Mouse (Mus musculus) midbrain, postnatal 0 days (tissue): ENCODE data around the gene Aqp3. TPM values are rescaled to one million over a fixed set of nuclear protein-coding genes. Genes with fewer than 3 reads are reported as not detected.

Source experiments
- ATAC-seq: fragments of 200-750 bp; cut with Nextera tagmentation; 2 replicates; pipeline ENCODE4 v1.8.0; 2017; ENCODE audit warnings: moderate number of reproducible peaks, mild to moderate bottlenecking, moderate TSS enrichment, moderate library complexity; ENCODE audit not compliant: low FRiP score
- DNase-seq: peaks from one replicate; pipeline ENCODE4 v3.0.0-alpha.2; 2015; ENCODE audit warnings: low spot score
- H3K27ac ChIP-seq: fragments of 300-500 bp; sonication (generic); 2 replicates; pipeline ENCODE4 v1.5.1; 2014; ENCODE audit warnings: low read depth, mild to moderate bottlenecking, low read length, mixed read lengths
- H3K27me3 ChIP-seq: fragments of 300-500 bp; sonication (generic); 2 replicates; pipeline ENCODE4 v1.6.1; 2014; ENCODE audit warnings: low read length, control low read depth, mixed read lengths; ENCODE audit not compliant: insufficient read depth
- H3K36me3 ChIP-seq: fragments of 300-500 bp; sonication (generic); 2 replicates; pipeline ENCODE4 v1.6.1; 2014; ENCODE audit warnings: low read length, control low read depth, mixed read lengths; ENCODE audit not compliant: insufficient read depth
- H3K4me1 ChIP-seq: fragments of 300-500 bp; sonication (generic); 2 replicates; pipeline ENCODE4 v1.6.1; 2014; ENCODE audit warnings: mild to moderate bottlenecking, control low read depth, antibody characterized with exemption, low read length, mixed read lengths; ENCODE audit not compliant: insufficient read depth
- H3K4me2 ChIP-seq: fragments of 300-500 bp; sonication (generic); 2 replicates; pipeline ENCODE4 v1.6.1; 2014; ENCODE audit warnings: low read depth, mild to moderate bottlenecking, low read length, mixed read lengths; ENCODE audit not compliant: poor library complexity, severe bottlenecking
- H3K4me3 ChIP-seq: fragments of 300-500 bp; sonication (generic); 2 replicates; pipeline ENCODE4 v1.5.1; 2014; ENCODE audit warnings: low read depth, mild to moderate bottlenecking, low read length, moderate library complexity
- H3K9ac ChIP-seq: fragments of 300-500 bp; sonication (generic); replicated peaks from 2 replicates; pipeline ENCODE4 v1.6.1; 2014; ENCODE audit warnings: mild to moderate bottlenecking, low read length, moderate library complexity, mixed read lengths; ENCODE audit not compliant: poor library complexity, severe bottlenecking
- H3K9me3 ChIP-seq: fragments of 300-500 bp; sonication (generic); 2 replicates; pipeline ENCODE4 v1.6.1; 2016; ENCODE audit warnings: low read length, control low read depth
- CTCF ChIP-seq: IDR thresholded peaks from 2 replicates; pipeline ENCODE4 v1.5.1; 2016; ENCODE audit warnings: antibody characterized with exemption, mild to moderate bottlenecking
- WGBS: fragments of 180-500 bp; shearing (Covaris S2); extraction: QIAGEN DNeasy Blood & Tissue Kit; methylation state at CpG from one replicate; pipeline ENCODE4 v1.1.7; 2014; 5-methylcytosine and 5-hydroxymethylcytosine counted together
- polyA plus RNA-seq: library from polyadenylated mRNA; unstranded; fragments of >200 nt; fragmentation: Nextera tagmentation; extraction: Ambion mirVana; gene quantifications from 2 replicates; pipeline ENCODE4 v1.2.1, GENCODE M21; 2015
- total RNA-seq: library from RNA; depleted of rRNA; stranded (reverse); fragments of >200 nt; gene quantifications from 2 replicates; pipeline ENCODE4 v1.2.3, GENCODE M21; 2014; rRNA removed

The Aqp3 gene
- total RNA-seq, result 1.1 TPM in 1 of 2 replicates, not detected in the other
- 0.25 and 0.47 TPM in 2 replicates for polyA plus RNA-seq

DNA sequence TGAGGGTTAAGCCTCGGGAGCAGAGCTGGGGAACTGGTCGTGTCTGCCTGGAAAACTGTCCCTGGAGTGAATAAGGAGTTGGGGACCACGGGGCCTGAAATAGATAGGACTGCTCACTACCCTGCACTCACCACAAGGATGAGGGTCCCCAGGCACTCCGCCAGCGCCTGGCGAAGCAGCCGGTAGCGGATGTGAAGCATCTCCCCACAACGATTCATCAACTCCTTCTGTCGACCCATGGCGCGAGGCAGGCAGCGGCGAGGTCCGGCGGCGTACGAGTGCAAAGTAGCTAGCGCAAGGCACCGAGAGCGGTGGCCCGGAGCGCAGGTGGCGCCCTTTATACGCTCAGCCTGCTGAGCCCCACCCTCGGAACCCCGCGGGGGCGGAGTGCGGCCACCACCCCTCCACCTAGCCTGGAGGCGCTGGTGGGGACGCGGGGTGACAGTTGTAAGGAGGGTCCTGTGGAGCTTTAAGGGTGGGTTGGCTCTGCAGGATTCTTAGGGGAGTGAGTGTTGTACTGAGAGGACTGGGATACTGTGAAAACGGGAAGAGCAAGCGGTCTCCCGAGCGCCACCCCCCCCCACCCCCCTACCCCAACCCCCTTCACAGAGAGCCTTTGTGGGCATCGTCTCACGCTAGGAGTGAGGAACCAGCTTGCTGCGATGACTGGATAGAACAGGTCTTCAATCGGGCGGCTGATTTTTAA, at the start of gene Aqp3:
TSS of gene Aqp3 (minus strand) at position 313 of the 706 bp plus-strand sequence.
- peak within 1 kb of the TSS; percentile 94 for H3K4me2 ChIP-seq
- H3K4me3 ChIP-seq, result peak within 1 kb of the TSS; percentile 46
- ATAC-seq, result peak; percentile 65
- H3K36me3 ChIP-seq, result no peaks in the 10 kb centered on the region
- no peak within 1 kb of the TSS for H3K27ac ChIP-seq
- H3K4me1 ChIP-seq, result peaks cover 4% of the 10 kb centered on the region; the same call in 1 of the 2 replicates
- no peak for TF ChIP-seq CTCF
- 0 out of 2 replicates have a peak, but pooled peaks cover 4% of the 10 kb centered on the region for H3K27me3 ChIP-seq
- peak; percentile 21 for DNase-seq
- under 1% methylated on average over 41 of the region's 42 CpGs for WGBS
- no peaks in the 10 kb centered on the region for H3K9me3 ChIP-seq
- peak within 1 kb of the TSS; percentile 66 for H3K9ac ChIP-seq

DNA sequence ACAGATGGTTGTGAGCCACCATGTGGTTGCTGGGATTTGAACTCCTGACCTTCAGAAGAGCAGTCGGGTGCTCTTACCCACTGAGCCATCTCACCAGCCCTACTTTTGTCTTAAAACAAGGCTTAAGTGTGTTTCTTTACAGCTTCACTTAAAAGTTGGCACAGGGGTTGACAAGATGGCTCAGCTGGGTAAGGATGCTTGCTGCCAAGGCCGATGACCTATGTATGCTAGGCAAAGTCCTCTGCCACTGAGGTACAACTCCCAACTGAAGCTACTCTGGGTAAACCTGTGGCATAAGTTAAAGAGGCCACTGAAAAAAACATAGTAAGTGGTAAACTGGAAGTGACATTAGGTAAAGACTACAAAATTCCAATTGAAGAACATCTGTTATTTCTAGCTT, 44.6 kb upstream of the Aqp3 start:
- no peak overlapping the region for H3K4me2 ChIP-seq
- H3K4me1 ChIP-seq, result no peaks in the 10 kb centered on the region
- no peaks in the 10 kb centered on the region for H3K27me3 ChIP-seq
- no peak for ATAC-seq
- WGBS, result 83% methylated on average over 2 of the region's 2 CpGs
- H3K36me3 ChIP-seq, result peaks cover 7% of the 10 kb centered on the region; the same call in 1 of the 2 replicates
- no peak overlapping the region for H3K4me3 ChIP-seq
- TF ChIP-seq CTCF, result no peak
- DNase-seq, result no peak
- no peak overlapping the region for H3K9ac ChIP-seq
- H3K9me3 ChIP-seq, result no peaks in the 10 kb centered on the region
- no peak overlapping the region for H3K27ac ChIP-seq

DNA sequence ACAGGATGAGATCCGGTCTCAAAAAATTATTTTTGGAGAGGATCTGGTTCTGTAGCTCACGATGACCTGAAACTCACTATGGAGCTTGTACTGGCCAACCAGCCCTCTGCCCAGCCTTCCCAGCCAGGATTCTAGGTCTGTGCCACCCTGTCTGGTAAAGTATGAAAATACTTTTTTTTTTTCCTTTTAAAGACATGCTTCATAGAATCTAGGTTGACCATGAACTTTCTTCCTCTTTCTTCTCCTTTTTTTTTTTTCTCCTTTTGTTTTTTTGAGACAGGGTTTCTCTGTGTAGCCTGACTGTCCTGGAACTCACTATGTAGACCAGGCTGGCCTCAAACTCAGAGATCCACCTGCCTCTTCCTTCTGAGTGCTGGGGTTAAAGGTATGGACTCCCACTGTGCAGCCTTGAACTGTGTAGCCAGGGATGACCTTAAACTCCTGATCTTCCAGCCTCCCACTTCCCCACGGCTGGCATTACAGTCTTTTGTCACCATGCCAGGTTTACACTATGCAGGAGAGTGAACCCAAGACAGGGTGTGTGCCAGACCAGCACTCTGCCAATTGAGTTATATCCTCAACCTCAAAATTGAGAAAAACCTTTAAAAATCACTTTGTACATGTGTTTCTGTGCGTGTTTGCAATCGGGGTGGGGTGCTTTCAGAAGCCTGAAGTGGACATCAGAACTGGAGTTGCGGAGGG, 42.3 kb upstream of the Aqp3 start:
- no peak for TF ChIP-seq CTCF
- no peak for ATAC-seq

DNA sequence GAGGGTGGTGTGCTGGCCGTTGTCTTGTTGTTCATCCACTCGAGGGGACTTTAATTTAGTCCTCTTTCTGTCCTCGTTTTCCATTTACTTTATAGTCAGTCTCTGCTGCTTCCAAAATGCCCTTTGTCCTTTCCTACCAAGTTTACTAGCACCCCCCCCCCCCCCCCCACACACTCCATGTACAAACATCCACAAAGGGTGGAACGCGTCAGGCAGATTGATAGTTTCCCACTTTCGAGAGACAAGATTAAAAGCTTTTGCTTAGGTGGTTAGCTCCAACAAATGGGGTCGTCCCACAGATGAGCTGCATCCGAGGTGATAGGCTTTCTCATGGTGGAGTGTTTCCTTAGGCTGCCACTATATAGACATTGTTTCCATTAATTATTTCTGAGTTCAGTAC, 38.8 kb upstream of the Aqp3 start:
- Histone ChIP-seq H3K9ac (peak overlapping the region; percentile 99), H3K9me3 (no peaks in the 10 kb centered on the region), H3K27ac (peak overlapping the region; percentile 97; the same call in 1 of the 2 replicates), H3K27me3 (no peaks in the 10 kb centered on the region), H3K36me3 (peaks cover 7% of the 10 kb centered on the region; the same call in 1 of the 2 replicates), H3K4me3 (peak overlapping the region; percentile 99), H3K4me2 (peak overlapping the region; percentile 74), H3K4me1 (no peaks in the 10 kb centered on the region)
- 2% methylated on average over 8 of the region's 8 CpGs for WGBS
- DNase-seq (peak; percentile 7), ATAC-seq (no peak)
- no peak for TF ChIP-seq CTCF

More for the DNA sequence above, 42.3 kb upstream of the Aqp3 start:
- peaks cover 7% of the 10 kb centered on the region; the same call in 1 of the 2 replicates for H3K36me3 ChIP-seq
- 91% methylated on average over 6 of the region's 6 CpGs for WGBS
- no peak for DNase-seq
- no peak overlapping the region for H3K9ac ChIP-seq
- no peaks in the 10 kb centered on the region for H3K4me1 ChIP-seq
- H3K4me3 ChIP-seq, result no peak overlapping the region
- no peak overlapping the region for H3K27ac ChIP-seq
- H3K4me2 ChIP-seq, result no peak overlapping the region
- H3K27me3 ChIP-seq, result no peaks in the 10 kb centered on the region
- no peaks in the 10 kb centered on the region for H3K9me3 ChIP-seq

DNA sequence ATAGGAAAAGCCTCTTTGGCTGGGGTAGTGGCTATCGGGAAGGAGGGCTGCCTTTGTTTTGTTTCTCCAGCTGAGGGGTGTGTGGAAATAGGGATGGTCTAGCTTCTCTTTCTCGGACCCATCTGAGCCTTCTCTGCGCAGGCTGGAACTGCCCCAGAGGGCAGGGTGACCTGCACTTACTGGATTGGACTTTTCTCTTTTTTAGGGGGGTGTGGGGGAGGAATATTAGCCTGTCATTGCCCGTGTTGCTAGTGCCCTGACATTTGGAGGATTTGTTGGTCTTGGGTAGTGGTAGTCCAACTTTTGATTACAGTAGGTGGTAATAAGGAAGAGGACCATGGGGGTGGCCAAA, 38.4 kb upstream of the Aqp3 start:
- WGBS, result 0% methylated on average over 4 of the region's 4 CpGs
- no peaks in the 10 kb centered on the region for H3K27me3 ChIP-seq

More for the DNA sequence above, 38.4 kb upstream of the Aqp3 start:
- H3K27ac ChIP-seq, result peak overlapping the region; percentile 97
- H3K9ac ChIP-seq, result peak overlapping the region; percentile 99
- peaks cover 7% of the 10 kb centered on the region; the same call in 1 of the 2 replicates for H3K36me3 ChIP-seq
- H3K4me2 ChIP-seq, result peak overlapping the region; percentile 74
- ATAC-seq, result peak; percentile 14
- DNase-seq, result peak; percentile 27
- H3K9me3 ChIP-seq, result no peaks in the 10 kb centered on the region
- no peak for TF ChIP-seq CTCF
- peak overlapping the region; percentile 99 for H3K4me3 ChIP-seq
- H3K4me1 ChIP-seq, result no peaks in the 10 kb centered on the region
